Comparison of ENCODE assay signal across 10 mouse cellular contexts in genomic region chr13:55483071-55483470, GRCm38 (mm10). TPM values are rescaled to one million over a fixed set of nuclear protein-coding genes. Genes with fewer than 3 reads are reported as not detected.
DNase-seq lines count a peak whose midpoint lies in the region; ATAC-seq and TF ChIP-seq lines count a peak whose summit lies in the region.
"Had no signal": no experiment of that assay in that cellular context is flagged by ENCODE, and none has a peak within 500 bp of the region (broad histone marks: within the 10 kb centered on the region; RNA-seq: fewer than 3 reads in every experiment).

No protein-coding gene starts in this region.

- H3K36me3 ChIP-seq in kidney, adult 2 months (ENCODE audit: control insufficient read depth, insufficient read depth, low read length): no peaks in the 10 kb centered on the region
- peaks cover 69% of the 10 kb centered on the region for H3K36me3 ChIP-seq in hindbrain, embryonic 10.5 days
- peaks cover 61% of the 10 kb centered on the region for H3K36me3 ChIP-seq in midbrain, embryonic 14.5 days (ENCODE audit: control insufficient read depth, insufficient read depth, low read length)

- DNase-seq in kidney, adult 2 months: no peak
- DNase-seq in kidney, postnatal 36 days: no peak
- DNase-seq in hindbrain, embryonic 10.5 days (ENCODE audit: low spot score): no peak
- no peak for DNase-seq in midbrain, embryonic 14.5 days
- DNase-seq in cerebellum, postnatal 10 days: no peak
- DNase-seq in thymus, adult 18-20 months: no peak
- DNase-seq in left cerebral cortex, adult 18-20 months (ENCODE audit: low spot score in 2 of 2): no peak

- no peaks in the 10 kb centered on the region for H3K9me3 ChIP-seq in hindbrain, embryonic 10.5 days
- no peaks in the 10 kb centered on the region for H3K9me3 ChIP-seq in midbrain, embryonic 14.5 days (ENCODE audit: control insufficient read depth, low read length)

- no peak overlapping the region for H3K4me3 ChIP-seq in kidney, adult 2 months (ENCODE audit: insufficient read depth, low read depth, low read length)
- H3K4me3 ChIP-seq in cortical plate, adult 2 months (ENCODE audit: insufficient read depth, low read length): peak overlapping the region; percentile 68
- H3K4me3 ChIP-seq in hindbrain, embryonic 10.5 days: peak overlapping the region; percentile 98
- peak overlapping the region; percentile 100 for H3K4me3 ChIP-seq in midbrain, embryonic 14.5 days (replicated peaks; ENCODE audit: low read depth, low read length)
- H3K4me3 ChIP-seq: erythroblast, embryonic 14.5 days had no signal

- 0 out of 2 replicates have a peak, but pooled peaks cover 1% of the 10 kb centered on the region for H3K27me3 ChIP-seq in kidney, adult 2 months (replicated peaks; ENCODE audit: control insufficient read depth, insufficient read depth, low read length)
- H3K27me3 ChIP-seq in hindbrain, embryonic 10.5 days (ENCODE audit: insufficient read depth, poor library complexity, severe bottlenecking): no peaks in the 10 kb centered on the region
- no peaks in the 10 kb centered on the region for H3K27me3 ChIP-seq in midbrain, embryonic 14.5 days (ENCODE audit: control insufficient read depth, insufficient read depth, low read length)

- H3K4me2 ChIP-seq in midbrain, embryonic 14.5 days (ENCODE audit: low read length): peak overlapping the region; percentile 100

- H3K27ac ChIP-seq in kidney, adult 2 months (ENCODE audit: insufficient read depth, low read depth, low read length): peak overlapping the region; percentile 27; the same call in 1 of the 2 replicates
- H3K27ac ChIP-seq in cortical plate, adult 2 months (ENCODE audit: insufficient read depth, low read length): peak overlapping the region; percentile 74
- peak overlapping the region; percentile 100; the same call in 1 of the 2 replicates for H3K27ac ChIP-seq in hindbrain, embryonic 10.5 days
- H3K27ac ChIP-seq in midbrain, embryonic 14.5 days (replicated peaks; ENCODE audit: low read depth, low read length): peak overlapping the region; percentile 84
- H3K27ac ChIP-seq: macrophage had no signal

- no peak for ATAC-seq in midbrain, embryonic 14.5 days (ENCODE audit: low FRiP score, low TSS enrichment)

- TF ChIP-seq CTCF in kidney, adult 2 months (conservative IDR thresholded peaks at IDR 0.05; ENCODE audit: insufficient read depth, insufficient read length, low read depth, low read length): no peak
- no peak for TF ChIP-seq CTCF in cortical plate, adult 2 months (IDR thresholded peaks at IDR 0.05; ENCODE audit: extremely low read depth, insufficient read depth, low read length)

- 50% methylated on average over 9 of the region's 9 CpGs for WGBS in kidney, adult 2 months
- 40% methylated on average over 9 of the region's 9 CpGs for WGBS in hindbrain, embryonic 10.5 days
- WGBS in midbrain, embryonic 14.5 days: 48% methylated on average over 9 of the region's 9 CpGs

- peak overlapping the region; percentile 48; the same call in 1 of the 2 replicates for H3K9ac ChIP-seq in midbrain, embryonic 14.5 days (replicated peaks; ENCODE audit: low read length)

- TF ChIP-seq POLR2A in kidney, adult 2 months (IDR thresholded peaks at IDR 0.05; ENCODE audit: low read depth, low read length): no peak
- no peak for TF ChIP-seq POLR2A in cortical plate, adult 2 months (IDR thresholded peaks at IDR 0.05; ENCODE audit: extremely low read depth, insufficient read depth, low read length)

- H3K4me1 ChIP-seq in kidney, adult 2 months (ENCODE audit: control insufficient read depth, insufficient read depth, low read length): no peaks in the 10 kb centered on the region
- 0 out of 2 replicates have a peak, but pooled peaks cover 3% of the 10 kb centered on the region for H3K4me1 ChIP-seq in cortical plate, adult 2 months (ENCODE audit: control insufficient read depth, insufficient read depth, low read length)
- H3K4me1 ChIP-seq in hindbrain, embryonic 10.5 days (replicated peaks): peaks cover 60% of the 10 kb centered on the region
- H3K4me1 ChIP-seq in midbrain, embryonic 14.5 days (ENCODE audit: control insufficient read depth, insufficient read depth, low read length): peaks cover 39% of the 10 kb centered on the region

RNA-seq across cellular contexts. Expression of gene Dbn1, which starts 4.8 kb away (rescaled TPM):
- 16.9 and 21.0 TPM in 2 replicates for polyA plus RNA-seq in kidney, adult 2 months (2012; rRNA removed)
- polyA plus RNA-seq in cortical plate, adult 2 months (2012; rRNA removed): 336 and 368 TPM in 2 replicates
- polyA plus RNA-seq in hindbrain, embryonic 10.5 days (2016; fragmentation: Nextera tagmentation; extraction: Ambion mirVana): 420 and 518 TPM in 2 replicates
- polyA plus RNA-seq in midbrain, embryonic 14.5 days (2014; fragmentation: Nextera tagmentation; extraction: Ambion mirVana): 509 and 557 TPM in 2 replicates
- total RNA-seq in left cerebral cortex, adult 18-20 months (2021): 100 to 1,000 TPM; 263 to 271 TPM
- polyA plus RNA-seq: macrophage had no signal

RNA-seq across cellular contexts. Expression of gene Prr7, which starts 19.0 kb away (rescaled TPM):
- polyA plus RNA-seq in kidney, adult 2 months (2012; rRNA removed): 0.64 and 0.81 TPM in 2 replicates
- polyA plus RNA-seq in cortical plate, adult 2 months (2012; rRNA removed): 68.1 and 73.5 TPM in 2 replicates
- 0.69 and 1.0 TPM in 2 replicates for polyA plus RNA-seq in hindbrain, embryonic 10.5 days (2016; fragmentation: Nextera tagmentation; extraction: Ambion mirVana)
- polyA plus RNA-seq in midbrain, embryonic 14.5 days (2014; fragmentation: Nextera tagmentation; extraction: Ambion mirVana): 7.0 and 34.3 TPM in 2 replicates
- 10 to 100 TPM; 66.6 to 70.1 TPM for total RNA-seq in left cerebral cortex, adult 18-20 months (2021)
- polyA plus RNA-seq: macrophage had no signal

RNA-seq across cellular contexts. Expression of gene Pdlim7, which starts 30.4 kb away (rescaled TPM):
- 22.8 and 23.5 TPM in 2 replicates for polyA plus RNA-seq in kidney, adult 2 months (2012; rRNA removed)
- 168 and 171 TPM in 2 replicates for polyA plus RNA-seq in cortical plate, adult 2 months (2012; rRNA removed)
- 194 and 221 TPM in 2 replicates for polyA plus RNA-seq in hindbrain, embryonic 10.5 days (2016; fragmentation: Nextera tagmentation; extraction: Ambion mirVana)
- polyA plus RNA-seq in midbrain, embryonic 14.5 days (2014; fragmentation: Nextera tagmentation; extraction: Ambion mirVana): 126 and 154 TPM in 2 replicates
- total RNA-seq in left cerebral cortex, adult 18-20 months (2021): 100 to 1,000 TPM in 1 of 2 experiments, 10 to 100 TPM in 1; 91.7 to 101 TPM

RNA-seq across cellular contexts. Expression of gene Grk6, which starts 38.2 kb away (rescaled TPM):
- polyA plus RNA-seq in kidney, adult 2 months (2012; rRNA removed): 23.4 and 27.4 TPM in 2 replicates
- polyA plus RNA-seq in cortical plate, adult 2 months (2012; rRNA removed): 75.3 and 80.1 TPM in 2 replicates
- 51.5 and 52.3 TPM in 2 replicates for polyA plus RNA-seq in hindbrain, embryonic 10.5 days (2016; fragmentation: Nextera tagmentation; extraction: Ambion mirVana)
- polyA plus RNA-seq in midbrain, embryonic 14.5 days (2014; fragmentation: Nextera tagmentation; extraction: Ambion mirVana): 41.8 and 44.0 TPM in 2 replicates
- total RNA-seq in left cerebral cortex, adult 18-20 months (2021): 10 to 100 TPM; 63.2 to 64.6 TPM

RNA-seq across cellular contexts. Expression of gene Dok3, which starts 46.0 kb away (rescaled TPM):
- 4.7 and 7.7 TPM in 2 replicates for polyA plus RNA-seq in kidney, adult 2 months (2012; rRNA removed)
- 15.6 and 16.8 TPM in 2 replicates for polyA plus RNA-seq in cortical plate, adult 2 months (2012; rRNA removed)
- 3.5 and 3.9 TPM in 2 replicates for polyA plus RNA-seq in hindbrain, embryonic 10.5 days (2016; fragmentation: Nextera tagmentation; extraction: Ambion mirVana)
- 3.4 and 4.0 TPM in 2 replicates for polyA plus RNA-seq in midbrain, embryonic 14.5 days (2014; fragmentation: Nextera tagmentation; extraction: Ambion mirVana)
- total RNA-seq in left cerebral cortex, adult 18-20 months (2021): 10 to 100 TPM in 1 of 2 experiments, 1 to 10 TPM in 1; 9.1 to 12.2 TPM

Comparison
In these comparisons a context has a peak if more than half of its experiments do, and no peak if none do; other contexts are left out.
1. H3K27ac ChIP-seq: peak in every context shown above with its lines; median percentile 100 in hindbrain, embryonic 10.5 days; 84 in midbrain, embryonic 14.5 days; 74 in cortical plate, adult 2 months; 27 in kidney, adult 2 months.
2. RNA of gene Dbn1, which starts 4.8 kb away (polyA plus RNA-seq): 420 to 518 TPM in hindbrain, embryonic 10.5 days, 509 to 557 TPM in midbrain, embryonic 14.5 days and 336 to 368 TPM in cortical plate, adult 2 months; 16.9 to 21.0 TPM in kidney, adult 2 months; every median in the first group is over 10 times any median in the second.